In the genomic region with DNA sequence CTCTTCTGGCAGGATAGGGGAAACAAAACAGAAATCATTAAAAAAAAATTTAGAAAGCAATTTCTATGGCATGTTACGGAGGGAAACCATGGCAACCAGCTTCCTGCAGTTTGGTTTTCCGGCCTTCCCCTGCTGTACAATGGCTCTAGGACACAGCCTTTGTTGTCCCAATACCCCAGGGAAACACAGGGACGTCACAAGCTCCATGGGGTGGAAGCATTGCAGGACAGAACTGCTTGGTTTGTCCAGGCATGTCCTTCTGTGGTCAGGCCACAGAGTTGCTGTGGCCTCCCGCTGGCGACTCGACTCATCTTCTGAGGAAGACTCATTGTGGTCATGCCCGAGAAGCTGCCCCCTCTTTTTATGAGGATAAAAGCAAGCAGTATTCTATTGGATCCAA, we compare ENCODE assay signal across 10 mouse cellular contexts.
DNase-seq lines count a peak whose midpoint lies in the region; ATAC-seq and TF ChIP-seq lines count a peak whose summit lies in the region.
"Had no signal": no experiment of that assay in that cellular context is flagged by ENCODE, and none has a peak within 500 bp of the region (broad histone marks: within the 10 kb centered on the region; RNA-seq: fewer than 3 reads in every experiment).

No protein-coding gene starts in this region.

- H3K4me2 ChIP-seq in hindbrain, embryonic 13.5 days = no peak overlapping the region
- no peak overlapping the region for H3K4me2 ChIP-seq in midbrain, embryonic 14.5 days (ENCODE audit: low read length)
- no peak overlapping the region for H3K4me2 ChIP-seq in stomach, postnatal 0 days (replicated peaks; ENCODE audit: low read depth)

- 0 out of 2 replicates have a peak, but pooled peaks cover 2% of the 10 kb centered on the region for H3K4me1 ChIP-seq in cortical plate, adult 2 months (ENCODE audit: control insufficient read depth, insufficient read depth, low read length)
- peaks cover 19% of the 10 kb centered on the region for H3K4me1 ChIP-seq in hindbrain, embryonic 13.5 days (replicated peaks)
- H3K4me1 ChIP-seq in midbrain, embryonic 14.5 days (ENCODE audit: control insufficient read depth, insufficient read depth, low read length) = 0 out of 2 replicates have a peak, but pooled peaks cover 5% of the 10 kb centered on the region
- no peaks in the 10 kb centered on the region for H3K4me1 ChIP-seq in stomach, postnatal 0 days (replicated peaks; ENCODE audit: control insufficient read depth, insufficient read depth)

- no peaks in the 10 kb centered on the region for H3K9me3 ChIP-seq in hindbrain, embryonic 13.5 days
- no peaks in the 10 kb centered on the region for H3K9me3 ChIP-seq in midbrain, embryonic 14.5 days (ENCODE audit: control insufficient read depth, low read length)
- no peaks in the 10 kb centered on the region for H3K9me3 ChIP-seq in stomach, postnatal 0 days (ENCODE audit: control insufficient read depth, low read length)

- whole genome bisulfite sequencing in hindbrain, embryonic 13.5 days = 31% methylated on average over 7 of the region's 7 CpGs
- 27% methylated on average over 7 of the region's 7 CpGs for WGBS in midbrain, embryonic 14.5 days
- WGBS in stomach, postnatal 0 days = 74% methylated on average over 7 of the region's 7 CpGs

- no peak overlapping the region for H3K4me3 ChIP-seq in cortical plate, adult 2 months (ENCODE audit: insufficient read depth, low read length)
- H3K4me3 ChIP-seq in hindbrain, embryonic 13.5 days = no peak overlapping the region
- no peak overlapping the region for H3K4me3 ChIP-seq in midbrain, embryonic 14.5 days (replicated peaks; ENCODE audit: low read depth, low read length)
- no peak overlapping the region for H3K4me3 ChIP-seq in stomach, postnatal 0 days (ENCODE audit: low read depth, low read length)

- peak; percentile 33 for DNase-seq in gastrocnemius, postnatal 25 days
- DNase-seq in gastrocnemius, postnatal 4 days (ENCODE audit: low spot score in 2 of 2) = no peak
- peak; percentile 63 for DNase-seq in midbrain, embryonic 14.5 days
- no peak for DNase-seq in retina, embryonic 14.5 days (ENCODE audit: low spot score)
- no peak for DNase-seq in stomach, postnatal 0 days (ENCODE audit: low spot score)
- DNase-seq in spleen, postnatal 4 days (ENCODE audit: low spot score in 2 of 2) = no peak

- H3K36me3 ChIP-seq in hindbrain, embryonic 13.5 days = no peaks in the 10 kb centered on the region
- H3K36me3 ChIP-seq in midbrain, embryonic 14.5 days (ENCODE audit: control insufficient read depth, insufficient read depth, low read length) = no peaks in the 10 kb centered on the region
- H3K36me3 ChIP-seq in stomach, postnatal 0 days (ENCODE audit: control insufficient read depth, insufficient read depth, low read length) = no peaks in the 10 kb centered on the region

- H3K27me3 ChIP-seq in hindbrain, embryonic 13.5 days = no peaks in the 10 kb centered on the region
- H3K27me3 ChIP-seq in midbrain, embryonic 14.5 days (ENCODE audit: control insufficient read depth, insufficient read depth, low read length) = no peaks in the 10 kb centered on the region
- H3K27me3 ChIP-seq in stomach, postnatal 0 days (ENCODE audit: control insufficient read depth, insufficient read depth, low read length) = no peaks in the 10 kb centered on the region

- no peak for TF ChIP-seq CTCF in cortical plate, adult 2 months (IDR thresholded peaks at IDR 0.05; ENCODE audit: extremely low read depth, insufficient read depth, low read length)
- no peak for TF ChIP-seq CTCF in stomach, postnatal 0 days (IDR thresholded peaks at IDR 0.05; ENCODE audit: low read depth)

- no peak overlapping the region for H3K9ac ChIP-seq in hindbrain, embryonic 13.5 days
- no peak overlapping the region for H3K9ac ChIP-seq in midbrain, embryonic 14.5 days (replicated peaks; ENCODE audit: low read length)
- H3K9ac ChIP-seq in stomach, postnatal 0 days (ENCODE audit: low read length) = no peak overlapping the region
- H3K9ac ChIP-seq: liver, embryonic 14.5 days had no signal

- 0 out of 2 replicates have a peak, but pooled peaks have one; percentile 54 for ATAC-seq in hindbrain, embryonic 13.5 days (ENCODE audit: low FRiP score)
- ATAC-seq in midbrain, embryonic 14.5 days (ENCODE audit: low FRiP score, low TSS enrichment) = no peak
- no peak for ATAC-seq in stomach, postnatal 0 days (ENCODE audit: low FRiP score, low TSS enrichment)
- ATAC-seq: intestine, postnatal 0 days had no signal

- no peak for TF ChIP-seq EP300 in stomach, postnatal 0 days (optimal IDR thresholded peaks at IDR 0.05)

- TF ChIP-seq POLR2A in cortical plate, adult 2 months (IDR thresholded peaks at IDR 0.05; ENCODE audit: extremely low read depth, insufficient read depth, low read length) = no peak

- peak overlapping the region; percentile 49; the same call in 1 of the 2 replicates for H3K27ac ChIP-seq in cortical plate, adult 2 months (ENCODE audit: insufficient read depth, low read length)
- peak overlapping the region; percentile 64; the same call in 1 of the 2 replicates for H3K27ac ChIP-seq in hindbrain, embryonic 13.5 days
- H3K27ac ChIP-seq in midbrain, embryonic 14.5 days (replicated peaks; ENCODE audit: low read depth, low read length) = no peak overlapping the region
- no peak overlapping the region for H3K27ac ChIP-seq in stomach, postnatal 0 days (replicated peaks)
- H3K27ac ChIP-seq: liver, embryonic 14.5 days had no signal

Comparison
In these comparisons a context has a peak if more than half of its experiments do, and no peak if none do; other contexts are left out.
1. DNase-seq: peak in gastrocnemius, postnatal 25 days (single experiment) and midbrain, embryonic 14.5 days (single experiment); none in gastrocnemius, postnatal 4 days (0 of 2), retina, embryonic 14.5 days (single experiment), stomach, postnatal 0 days (single experiment) and spleen, postnatal 4 days (0 of 2).
2. H3K27ac ChIP-seq: peak in cortical plate, adult 2 months (single experiment) and hindbrain, embryonic 13.5 days (single experiment); none in midbrain, embryonic 14.5 days (single experiment) and stomach, postnatal 0 days (single experiment).